Mouse (Mus musculus): ENCODE data around the gene Mtm1.

- TF ChIP-seq CTCF (IDR thresholded peaks at IDR 0.05; ENCODE audit: low read depth) (no peak), EP300 (IDR thresholded peaks at IDR 0.05; ENCODE audit: low read depth) (no peak)
Observed at GRCm38 (mm10) chrX:71222648-71223408, 12.3 kb downstream of the Mtm1 start.
